Mouse (Mus musculus): ENCODE results near the gene Slc27a2. TPM values are rescaled to one million over a fixed set of nuclear protein-coding genes. Genes with fewer than 3 reads are reported as not detected.

Slc27a2 gene
- total and polyA plus RNA-seq, 2 experiments from 2014 or later: 8.2 to 9.8 TPM

DNA sequence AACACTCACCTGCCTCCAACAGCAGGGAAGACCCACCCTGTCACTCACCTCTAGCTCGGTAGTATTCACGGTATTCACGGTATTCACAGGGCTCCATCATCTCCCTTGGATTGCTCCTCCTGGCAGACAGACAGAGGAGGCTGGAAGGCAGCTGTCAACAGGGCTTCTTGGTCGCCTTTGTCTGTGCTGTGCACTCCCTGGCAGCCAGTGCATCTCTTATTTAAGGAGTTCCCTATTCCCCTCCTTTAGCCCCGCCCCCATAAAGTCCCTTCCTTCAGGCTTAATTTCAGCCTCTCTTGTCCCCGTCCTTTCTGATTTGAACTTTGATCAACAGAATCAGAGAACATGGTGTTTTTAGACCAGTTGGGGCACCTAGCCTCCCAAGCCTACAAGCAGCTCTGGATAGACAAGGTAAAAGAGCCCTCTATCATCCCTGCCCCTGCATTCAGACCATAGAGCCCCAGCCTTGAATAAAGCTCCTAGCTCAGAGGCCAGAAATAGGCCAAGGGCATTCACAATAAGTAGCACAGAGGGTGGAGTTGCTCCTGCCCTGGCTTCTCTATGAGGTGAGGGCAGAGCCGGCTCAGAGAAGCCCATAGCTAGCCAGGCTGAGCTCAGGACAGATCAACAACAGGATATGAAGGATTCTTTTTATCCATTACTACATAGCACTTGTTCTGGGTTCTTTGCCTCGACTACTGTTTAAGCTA lies 66.4 kb downstream of the Slc27a2 start:
- no peak overlapping the region for H3K9ac ChIP-seq (replicated peaks; ENCODE audit: low read length)
- no peak overlapping the region for H3K27ac ChIP-seq
- TF ChIP-seq CTCF (IDR thresholded peaks at IDR 0.05; ENCODE audit: low read depth): no peak
- ATAC-seq (no peak), DNase-seq (ENCODE audit: low spot score) (no peak)
- 22% methylated on average over 8 of the region's 8 CpGs for WGBS
- H3K4me3 ChIP-seq (ENCODE audit: low read length): no peak overlapping the region
- no peak overlapping the region for H3K4me2 ChIP-seq (ENCODE audit: low read depth, low read length)
- no peaks in the 10 kb centered on the region for H3K27me3 ChIP-seq (ENCODE audit: insufficient read depth, low read length)
- no peaks in the 10 kb centered on the region for H3K4me1 ChIP-seq (ENCODE audit: insufficient read depth, low read length)
- no peaks in the 10 kb centered on the region for H3K9me3 ChIP-seq (ENCODE audit: low read length)
- no peaks in the 10 kb centered on the region for H3K36me3 ChIP-seq (ENCODE audit: insufficient read depth, low read length)

DNA sequence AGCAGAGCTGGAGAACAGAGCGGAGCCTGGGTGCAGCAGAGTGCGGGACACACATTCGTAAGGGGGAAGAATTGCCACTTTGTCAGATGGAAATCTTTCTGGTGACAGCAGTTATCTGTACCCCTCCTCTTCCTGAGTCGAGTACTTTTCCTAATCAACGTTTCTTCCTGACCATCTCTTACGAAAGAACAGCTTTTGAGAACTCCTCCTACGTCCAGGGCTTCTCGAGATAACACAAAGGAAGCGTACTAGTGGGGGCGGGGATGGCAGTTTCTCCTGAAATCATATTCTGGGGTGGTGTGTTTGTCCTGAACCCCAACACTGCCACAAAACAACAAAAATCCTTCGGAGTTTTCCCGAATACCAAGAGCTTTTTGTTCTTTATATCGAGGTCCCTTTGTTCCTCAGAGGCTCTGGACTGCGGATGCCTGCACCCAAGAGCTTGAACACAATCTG lies 67.1 kb downstream of the Slc27a2 start, which contains the start of gene Hdc:
TSS of gene Hdc (minus strand) at position 51 of the 456 bp plus-strand sequence.
- no peaks in the 10 kb centered on the region for H3K36me3 ChIP-seq (ENCODE audit: insufficient read depth, low read length)
- no peak within 1 kb of the TSS for H3K9ac ChIP-seq (replicated peaks; ENCODE audit: low read length)
- no peaks in the 10 kb centered on the region for H3K4me1 ChIP-seq (ENCODE audit: insufficient read depth, low read length)
- WGBS: 76% methylated on average over 14 of the region's 14 CpGs
- TF ChIP-seq CTCF (IDR thresholded peaks at IDR 0.05; ENCODE audit: low read depth): no peak
- H3K9me3 ChIP-seq (ENCODE audit: low read length): no peaks in the 10 kb centered on the region
- ATAC-seq: no peak
- no peak within 1 kb of the TSS for H3K4me2 ChIP-seq (ENCODE audit: low read depth, low read length)
- no peaks in the 10 kb centered on the region for H3K27me3 ChIP-seq (ENCODE audit: insufficient read depth, low read length)
- no peak for DNase-seq (ENCODE audit: low spot score)
- no peak within 1 kb of the TSS for H3K4me3 ChIP-seq (ENCODE audit: low read length)
- no peak within 1 kb of the TSS for H3K27ac ChIP-seq

DNA sequence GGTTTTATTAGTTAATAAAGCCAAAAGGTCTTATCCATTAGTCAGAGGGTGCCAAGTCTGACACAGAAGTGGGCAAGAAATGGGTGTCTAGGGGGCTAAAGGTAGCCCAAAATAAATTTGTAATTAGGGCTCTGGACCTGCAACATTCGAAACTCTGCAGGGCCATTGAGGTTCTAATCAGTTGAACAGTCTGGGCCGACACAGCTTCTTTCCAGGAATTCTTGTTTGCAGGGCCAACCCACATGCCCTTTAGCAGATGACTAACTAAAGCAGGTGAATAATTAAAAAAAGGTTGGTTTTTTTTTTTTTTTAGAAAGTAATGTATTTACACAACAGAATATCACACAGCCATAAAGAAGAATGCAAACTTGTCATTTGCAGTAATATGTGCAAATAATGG lies 70.2 kb downstream of the Slc27a2 start:
- no peak overlapping the region for H3K4me2 ChIP-seq (ENCODE audit: low read depth, low read length)
- WGBS: 81% methylated on average over 2 of the region's 2 CpGs
- H3K4me3 ChIP-seq (ENCODE audit: low read length): no peak overlapping the region
- H3K27ac ChIP-seq: no peak overlapping the region
- H3K27me3 ChIP-seq (ENCODE audit: insufficient read depth, low read length): no peaks in the 10 kb centered on the region
- no peaks in the 10 kb centered on the region for H3K4me1 ChIP-seq (ENCODE audit: insufficient read depth, low read length)
- H3K9me3 ChIP-seq (ENCODE audit: low read length): no peaks in the 10 kb centered on the region
- no peak for TF ChIP-seq CTCF (IDR thresholded peaks at IDR 0.05; ENCODE audit: low read depth)
- DNase-seq (ENCODE audit: low spot score) (no peak), ATAC-seq (no peak)
- H3K36me3 ChIP-seq (ENCODE audit: insufficient read depth, low read length): no peaks in the 10 kb centered on the region
- H3K9ac ChIP-seq (replicated peaks; ENCODE audit: low read length): no peak overlapping the region

GRCm38 (mm10) chr2:126623138-126623537 lies 70.9 kb downstream of the Slc27a2 start:
- no peak for TF ChIP-seq CTCF (IDR thresholded peaks at IDR 0.05; ENCODE audit: low read depth)
- H3K9ac ChIP-seq (replicated peaks; ENCODE audit: low read length): no peak overlapping the region
- no peak overlapping the region for H3K4me2 ChIP-seq (ENCODE audit: low read depth, low read length)
- no peaks in the 10 kb centered on the region for H3K9me3 ChIP-seq (ENCODE audit: low read length)
- ATAC-seq (0 out of 2 replicates have a peak, but pooled peaks have one; percentile 12), DNase-seq (ENCODE audit: low spot score) (peak; percentile 20)
- H3K27me3 ChIP-seq (ENCODE audit: insufficient read depth, low read length): no peaks in the 10 kb centered on the region
- no peak overlapping the region for H3K4me3 ChIP-seq (ENCODE audit: low read length)
- no peaks in the 10 kb centered on the region for H3K4me1 ChIP-seq (ENCODE audit: insufficient read depth, low read length)
- H3K36me3 ChIP-seq (ENCODE audit: insufficient read depth, low read length): no peaks in the 10 kb centered on the region
- no peak overlapping the region for H3K27ac ChIP-seq

- no peak for TF ChIP-seq CTCF (IDR thresholded peaks at IDR 0.05; ENCODE audit: low read depth)
- Histone ChIP-seq H3K9ac (replicated peaks; ENCODE audit: low read length) (no peak overlapping the region), H3K4me3 (ENCODE audit: low read length) (no peak overlapping the region), H3K36me3 (ENCODE audit: insufficient read depth, low read length) (peaks cover 11% of the 10 kb centered on the region), H3K27me3 (ENCODE audit: insufficient read depth, low read length) (no peaks in the 10 kb centered on the region), H3K4me1 (ENCODE audit: insufficient read depth, low read length) (no peaks in the 10 kb centered on the region), H3K4me2 (ENCODE audit: low read depth, low read length) (no peak overlapping the region), H3K9me3 (ENCODE audit: low read length) (no peaks in the 10 kb centered on the region), H3K27ac (no peak overlapping the region)
- WGBS: 88% methylated on average over 9 of the region's 9 CpGs
- no peak for ATAC-seq
- no peak for DNase-seq (ENCODE audit: low spot score)
Observed at GRCm38 (mm10) chr2:126628455-126628995, 76.3 kb downstream of the Slc27a2 start.

DNA sequence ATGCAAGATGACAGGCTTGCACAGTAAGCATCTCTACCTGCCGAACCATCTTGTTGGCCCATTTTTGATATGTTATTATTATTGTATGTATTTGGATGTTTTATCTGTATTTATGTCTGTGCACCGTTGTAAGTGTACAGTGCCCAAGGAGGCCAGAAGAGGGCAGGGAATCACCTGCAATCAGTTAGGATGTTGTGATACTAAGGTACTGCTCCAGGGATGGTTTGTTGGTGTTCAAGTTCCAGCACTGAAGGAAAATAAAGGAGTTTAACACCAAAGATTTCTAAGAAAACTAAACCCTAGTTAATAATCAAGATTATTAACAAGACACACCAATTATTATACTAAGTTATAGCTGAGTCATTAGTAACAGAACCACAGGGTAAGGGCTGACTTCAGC lies 81.0 kb downstream of the Slc27a2 start:
- no peak overlapping the region for H3K4me3 ChIP-seq (ENCODE audit: low read length)
- no peaks in the 10 kb centered on the region for H3K9me3 ChIP-seq (ENCODE audit: low read length)
- peaks cover 16% of the 10 kb centered on the region for H3K36me3 ChIP-seq (ENCODE audit: insufficient read depth, low read length)
- WGBS: 94% methylated on average over 2 of the region's 2 CpGs
- no peak for DNase-seq (ENCODE audit: low spot score)
- ATAC-seq: no peak
- H3K27me3 ChIP-seq (ENCODE audit: insufficient read depth, low read length): no peaks in the 10 kb centered on the region
- no peak overlapping the region for H3K9ac ChIP-seq (replicated peaks; ENCODE audit: low read length)
- no peaks in the 10 kb centered on the region for H3K4me1 ChIP-seq (ENCODE audit: insufficient read depth, low read length)
- H3K27ac ChIP-seq: no peak overlapping the region
- no peak for TF ChIP-seq CTCF (IDR thresholded peaks at IDR 0.05; ENCODE audit: low read depth)
- H3K4me2 ChIP-seq (ENCODE audit: low read depth, low read length): no peak overlapping the region

Data from hindbrain, postnatal 0 days (tissue).